Mouse (Mus musculus): ENCODE results near the gene Actn2. TPM values are rescaled to one million over a fixed set of nuclear protein-coding genes. Genes with fewer than 3 reads are reported as not detected.
A peak's percentile ranks its signal among the peaks of the same experiment; 100 is the strongest.

The Actn2 gene
- polyA plus RNA-seq, 1 experiment = 15.6 TPM

- no peaks in the 10 kb centered on the region for H3K4me1 ChIP-seq (ENCODE audit: control insufficient read depth, insufficient read depth, low read length)
- no peak overlapping the region for H3K4me3 ChIP-seq (ENCODE audit: insufficient read depth, low read length)
- no peak overlapping the region for H3K27ac ChIP-seq (ENCODE audit: insufficient read depth, low read length)
- TF ChIP-seq CTCF (IDR thresholded peaks at IDR 0.05; ENCODE audit: extremely low read depth, insufficient read depth, low read length) = no peak
- no peak for TF ChIP-seq POLR2A (IDR thresholded peaks at IDR 0.05; ENCODE audit: extremely low read depth, insufficient read depth, low read length)
Observed at GRCm38 (mm10) chr13:12267971-12268370, 72.6 kb downstream of the Actn2 start.

DNA sequence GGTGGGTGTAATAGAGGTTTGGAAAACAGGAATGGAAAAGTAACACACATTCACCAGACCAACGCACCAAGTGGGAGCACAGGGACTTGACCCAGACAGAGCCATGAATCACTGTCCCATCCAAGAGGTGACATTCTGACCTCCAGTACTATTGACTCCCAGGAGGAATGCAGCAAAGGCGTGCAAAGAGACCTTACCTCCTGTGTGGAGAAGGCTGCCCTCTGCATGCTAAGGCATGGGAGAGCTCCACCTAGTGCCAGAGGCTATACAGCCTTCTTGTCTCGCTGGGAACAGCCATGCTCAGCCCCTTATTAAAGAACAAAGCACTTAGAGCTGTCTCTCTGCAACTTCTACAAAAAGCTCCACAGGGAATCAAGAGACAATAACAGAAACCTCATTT lies 73.5 kb downstream of the Actn2 start:
- no peak overlapping the region for H3K27ac ChIP-seq (ENCODE audit: insufficient read depth, low read length)
- H3K4me1 ChIP-seq (ENCODE audit: control insufficient read depth, insufficient read depth, low read length) = no peaks in the 10 kb centered on the region
- H3K4me3 ChIP-seq (ENCODE audit: insufficient read depth, low read length) = no peak overlapping the region
- TF ChIP-seq POLR2A (IDR thresholded peaks at IDR 0.05; ENCODE audit: extremely low read depth, insufficient read depth, low read length) = no peak
- peak; percentile 29; the same call in 1 of the 2 replicates for TF ChIP-seq CTCF (IDR thresholded peaks at IDR 0.05; ENCODE audit: extremely low read depth, insufficient read depth, low read length)

GRCm38 (mm10) chr13:12263996-12264395 lies 76.6 kb downstream of the Actn2 start:
- no peaks in the 10 kb centered on the region for H3K4me1 ChIP-seq (ENCODE audit: control insufficient read depth, insufficient read depth, low read length)
- TF ChIP-seq CTCF (IDR thresholded peaks at IDR 0.05; ENCODE audit: extremely low read depth, insufficient read depth, low read length) (no peak), POLR2A (IDR thresholded peaks at IDR 0.05; ENCODE audit: extremely low read depth, insufficient read depth, low read length) (no peak)

DNA sequence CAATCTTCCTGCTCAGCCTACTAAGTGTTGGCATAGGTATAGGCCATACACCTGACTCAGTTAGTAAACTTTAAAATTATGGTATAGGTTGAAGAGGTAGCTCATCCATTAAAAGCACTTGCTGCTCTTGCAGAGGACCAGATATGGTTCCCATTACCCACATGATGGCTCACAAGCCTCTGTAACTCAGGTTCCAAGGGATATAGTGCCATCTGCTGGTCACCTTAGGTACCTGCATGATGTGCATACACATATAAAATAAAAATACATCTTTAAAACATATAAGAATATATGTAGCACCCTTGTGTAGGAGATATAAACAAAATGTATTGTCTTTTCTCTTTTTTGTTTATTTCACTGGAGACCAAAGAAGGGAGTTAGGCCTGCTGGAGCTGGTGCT lies 79.1 kb downstream of the Actn2 start:
- Histone ChIP-seq H3K4me3 (ENCODE audit: insufficient read depth, low read length) (no peak overlapping the region), H3K4me1 (ENCODE audit: control insufficient read depth, insufficient read depth, low read length) (peaks cover 5% of the 10 kb centered on the region; the same call in 1 of the 2 replicates), H3K27ac (ENCODE audit: insufficient read depth, low read length) (no peak overlapping the region)
- TF ChIP-seq POLR2A (IDR thresholded peaks at IDR 0.05; ENCODE audit: extremely low read depth, insufficient read depth, low read length) (no peak), CTCF (IDR thresholded peaks at IDR 0.05; ENCODE audit: extremely low read depth, insufficient read depth, low read length) (no peak)

More at GRCm38 (mm10) chr13:12263996-12264395, 76.6 kb downstream of the Actn2 start:
- Histone ChIP-seq H3K27ac (ENCODE audit: insufficient read depth, low read length) (no peak overlapping the region), H3K4me3 (ENCODE audit: insufficient read depth, low read length) (no peak overlapping the region)

DNA sequence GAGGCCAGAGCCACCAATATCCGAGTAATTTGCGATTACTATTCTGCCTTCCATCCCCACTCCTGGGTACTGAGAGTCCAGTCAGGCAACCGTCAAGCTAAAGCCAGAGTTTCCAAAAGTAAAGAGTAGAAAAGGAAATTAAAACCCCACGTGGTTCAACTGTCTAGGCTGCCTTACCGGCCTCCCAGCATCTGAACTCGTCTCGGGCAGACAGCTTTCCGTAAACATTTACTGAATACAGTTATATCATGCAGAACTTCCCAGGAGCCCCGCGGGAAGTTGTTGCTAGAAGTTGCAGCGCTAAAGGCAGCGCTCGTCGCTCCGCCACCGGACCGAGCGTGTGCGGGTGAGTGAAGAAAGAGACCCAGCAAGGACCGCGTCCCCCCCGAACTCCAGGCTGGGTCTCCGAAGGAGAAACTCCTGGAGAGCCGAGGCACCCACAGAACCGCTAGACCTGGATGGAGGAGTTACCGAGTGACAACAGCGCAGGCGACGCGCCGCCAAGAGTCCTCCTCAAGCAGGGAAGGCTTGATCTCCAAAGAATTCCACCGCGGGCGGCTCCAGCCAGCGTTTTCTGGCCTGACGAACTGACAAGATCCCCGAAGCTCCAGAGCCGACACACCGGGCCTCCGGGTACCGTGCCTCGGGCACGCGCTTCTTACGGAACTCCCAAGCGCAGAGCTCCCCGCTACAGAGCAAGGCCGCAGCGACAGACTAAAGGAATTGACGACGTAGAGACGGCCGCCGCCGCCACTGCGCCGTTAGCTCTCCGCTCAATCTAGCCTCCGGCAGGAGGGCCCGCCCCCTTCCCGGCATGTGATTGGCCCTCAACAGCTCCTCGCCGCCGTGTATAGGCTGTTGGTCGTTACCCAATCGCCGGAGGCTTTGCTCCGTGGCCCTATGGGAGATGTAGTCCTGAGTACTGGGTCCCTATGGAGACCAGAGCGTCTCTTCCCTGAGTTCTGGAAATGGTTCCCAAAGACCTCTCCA lies 82.9 kb downstream of the Actn2 start, which contains the start of gene Mtr:
Gene Mtr (minus strand): TSS at position 723 of the 990 bp plus-strand sequence.
- 0 out of 2 replicates have a peak within 1 kb of the TSS, but pooled peaks have one; percentile 16 for H3K27ac ChIP-seq (ENCODE audit: insufficient read depth, low read length)
- peak within 1 kb of the TSS; percentile 87 for H3K4me3 ChIP-seq (ENCODE audit: insufficient read depth, low read length)
- TF ChIP-seq POLR2A (IDR thresholded peaks at IDR 0.05; ENCODE audit: extremely low read depth, insufficient read depth, low read length) (peak; percentile 89), CTCF (IDR thresholded peaks at IDR 0.05; ENCODE audit: extremely low read depth, insufficient read depth, low read length) (no peak)
- peaks cover 5% of the 10 kb centered on the region; the same call in 1 of the 2 replicates for H3K4me1 ChIP-seq (ENCODE audit: control insufficient read depth, insufficient read depth, low read length)

- TF ChIP-seq POLR2A (IDR thresholded peaks at IDR 0.05; ENCODE audit: extremely low read depth, insufficient read depth, low read length) (no peak), CTCF (IDR thresholded peaks at IDR 0.05; ENCODE audit: extremely low read depth, insufficient read depth, low read length) (no peak)
- Histone ChIP-seq H3K27ac (ENCODE audit: insufficient read depth, low read length) (no peak overlapping the region), H3K4me3 (ENCODE audit: insufficient read depth, low read length) (peak overlapping the region; percentile 87), H3K4me1 (ENCODE audit: control insufficient read depth, insufficient read depth, low read length) (peaks cover 5% of the 10 kb centered on the region; the same call in 1 of the 2 replicates)
Observed at GRCm38 (mm10) chr13:12256871-12257390, 83.6 kb downstream of the Actn2 start.

DNA sequence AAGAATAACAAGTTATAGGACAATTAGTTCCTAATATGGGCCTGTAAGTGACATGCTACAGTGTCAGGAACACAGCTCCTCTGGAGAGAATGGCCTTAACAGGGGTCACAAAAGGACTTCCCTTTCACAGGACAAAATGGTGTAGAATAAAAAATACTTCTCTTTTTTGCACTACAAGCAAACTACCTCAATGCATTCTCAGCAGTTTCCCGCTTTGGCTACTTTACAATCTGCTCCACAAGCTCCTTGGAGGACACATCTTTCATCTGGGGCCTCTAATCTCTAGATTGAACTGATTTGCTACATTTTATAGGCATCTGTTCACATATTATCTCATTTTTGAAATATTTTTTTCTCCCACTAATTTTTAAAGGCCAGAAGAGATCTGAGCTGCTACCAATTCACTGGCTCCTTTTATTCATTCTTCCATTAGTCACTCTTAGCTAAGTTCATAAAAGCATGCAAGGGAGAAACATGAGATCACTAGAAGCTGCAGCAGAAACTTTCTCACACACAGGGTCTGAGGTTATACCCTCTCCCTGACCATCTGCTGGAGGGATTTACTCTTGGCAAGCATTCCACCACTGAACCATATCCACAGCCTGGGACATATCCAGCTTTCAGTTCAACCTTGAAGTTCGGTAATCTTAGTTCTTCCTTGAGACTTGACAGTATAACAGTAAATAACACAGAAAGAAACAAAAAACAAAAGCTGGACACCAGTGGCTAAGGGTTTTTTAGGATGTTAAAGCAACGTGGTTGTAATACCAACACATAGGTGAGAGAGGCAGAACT lies 84.5 kb downstream of the Actn2 start:
- peaks cover 5% of the 10 kb centered on the region; the same call in 1 of the 2 replicates for H3K4me1 ChIP-seq (ENCODE audit: control insufficient read depth, insufficient read depth, low read length)
- TF ChIP-seq POLR2A (IDR thresholded peaks at IDR 0.05; ENCODE audit: extremely low read depth, insufficient read depth, low read length) = no peak
- no peak for TF ChIP-seq CTCF (IDR thresholded peaks at IDR 0.05; ENCODE audit: extremely low read depth, insufficient read depth, low read length)
- H3K27ac ChIP-seq (ENCODE audit: insufficient read depth, low read length) = no peak overlapping the region
- no peak overlapping the region; the same call in 1 of the 2 replicates for H3K4me3 ChIP-seq (ENCODE audit: insufficient read depth, low read length)

- no peak overlapping the region for H3K27ac ChIP-seq (ENCODE audit: insufficient read depth, low read length)
- no peaks in the 10 kb centered on the region for H3K4me1 ChIP-seq (ENCODE audit: control insufficient read depth, insufficient read depth, low read length)
- no peak for TF ChIP-seq POLR2A (IDR thresholded peaks at IDR 0.05; ENCODE audit: extremely low read depth, insufficient read depth, low read length)
- no peak for TF ChIP-seq CTCF (IDR thresholded peaks at IDR 0.05; ENCODE audit: extremely low read depth, insufficient read depth, low read length)
- H3K4me3 ChIP-seq (ENCODE audit: insufficient read depth, low read length) = no peak overlapping the region
Observed at GRCm38 (mm10) chr13:12250496-12250895, 90.1 kb downstream of the Actn2 start.
